Mouse (Mus musculus) left cerebral cortex, postnatal 25 days (tissue): ENCODE measurements around the gene Akt1s1. TPM values are rescaled to one million over a fixed set of nuclear protein-coding genes. Genes with fewer than 3 reads are reported as not detected.

ENCODE experiments used
- DNase-seq, 2 experiments: peaks; one replicate each; pipeline ENCODE4 v3.0.0; 2022; ENCODE audit warnings: low spot score in 2 of 2, mixed read lengths in 1 of 2
- intact Hi-C: fragments of 180-260 bp; cut with DNase I; formaldehyde crosslinking; loops from one replicate; pipeline ENCODE4 v1.15.1; 2025
- total RNA-seq, 2 experiments: library from RNA; stranded (reverse); gene quantifications; 2 replicates each; pipeline ENCODE4 v1.2.3; 2021

The Akt1s1 gene
- total RNA-seq, 2 experiments from 2014 or later = 78.5 to 79.1 TPM

- no peak for DNase-seq
- intact Hi-C loops = no loop called here
Observed at GRCm38 (mm10) chr7:44850789-44851624, 2.2 kb downstream of the Akt1s1 start.

- intact Hi-C loops = no loop called here
- no peak for DNase-seq
Observed at GRCm38 (mm10) chr7:44851625-44852234, 2.9 kb downstream of the Akt1s1 start.

GRCm38 (mm10) chr7:44852259-44853027 lies 3.7 kb downstream of the Akt1s1 start:
- DNase-seq = no peak
- intact Hi-C loops = no loop called here

GRCm38 (mm10) chr7:44853065-44853464 lies 4.3 kb downstream of the Akt1s1 start:
- intact Hi-C loops = no loop called here

GRCm38 (mm10) chr7:44853596-44854355 lies 5.0 kb downstream of the Akt1s1 start:
- DNase-seq = no peak
- intact Hi-C loops = no loop called here

More at GRCm38 (mm10) chr7:44853065-44853464, 4.3 kb downstream of the Akt1s1 start:
- DNase-seq = no peak

- intact Hi-C loops = no loop called here
Observed at GRCm38 (mm10) chr7:44854356-44855031, 5.7 kb downstream of the Akt1s1 start.

GRCm38 (mm10) chr7:44855036-44855435 lies 6.2 kb downstream of the Akt1s1 start:
- intact Hi-C loops = no loop called here
- no peak for DNase-seq

More at GRCm38 (mm10) chr7:44854356-44855031, 5.7 kb downstream of the Akt1s1 start:
- peak; percentile 70 to 75 for DNase-seq

GRCm38 (mm10) chr7:44856265-44856916 lies 7.6 kb downstream of the Akt1s1 start:
- no peak for DNase-seq
- intact Hi-C loops = no loop called here

- DNase-seq = peak; percentile 92 to 97
- intact Hi-C loops = loop anchor here (1.0 kb wide), 1 partner anchor 12 kb away; the partner anchor contains the start of gene Ptov1
Observed at GRCm38 (mm10) chr7:44857042-44857552, 8.3 kb downstream of the Akt1s1 start, which contains the start of gene Pnkp. Gene Pnkp (plus strand): TSS chr7:44857139.

GRCm38 (mm10) chr7:44857905-44858304 lies 9.1 kb downstream of the Akt1s1 start:
- no peak for DNase-seq

GRCm38 (mm10) chr7:44859896-44860295 lies 11.1 kb downstream of the Akt1s1 start:
- intact Hi-C loops = no loop called here

More at GRCm38 (mm10) chr7:44857905-44858304, 9.1 kb downstream of the Akt1s1 start:
- intact Hi-C loops = loop anchor here (1.0 kb wide), 1 partner anchor 11 kb away; the partner anchor contains the start of gene Ptov1

GRCm38 (mm10) chr7:44860576-44861428 lies 12.0 kb downstream of the Akt1s1 start:
- peak in 1 of 2 experiments; percentile 57 for DNase-seq
- intact Hi-C loops = no loop called here

More at GRCm38 (mm10) chr7:44859896-44860295, 11.1 kb downstream of the Akt1s1 start:
- no peak for DNase-seq

- no peak for DNase-seq
- intact Hi-C loops = no loop called here
Observed at GRCm38 (mm10) chr7:44861429-44861816, 12.6 kb downstream of the Akt1s1 start.

- no peak for DNase-seq
Observed at GRCm38 (mm10) chr7:44862434-44862833, 13.6 kb downstream of the Akt1s1 start.

GRCm38 (mm10) chr7:44863210-44863609 lies 14.4 kb downstream of the Akt1s1 start:
- intact Hi-C loops = no loop called here
- no peak for DNase-seq

More at GRCm38 (mm10) chr7:44862434-44862833, 13.6 kb downstream of the Akt1s1 start:
- intact Hi-C loops = no loop called here

GRCm38 (mm10) chr7:44863982-44864494 lies 15.2 kb downstream of the Akt1s1 start:
- intact Hi-C loops = no loop called here
- DNase-seq = no peak
